Mouse (Mus musculus) liver, postnatal 0 days (tissue): ENCODE measurements at regions not wholly inside any gene's neighbourhood (a gene's known extent, or its start where the extent isn't known, plus 50 kb on each side); places are given as distances from the start of the nearest gene placed in this dataset.

Experiments used
- CTCF ChIP-seq: sonication (generic); IDR thresholded peaks from 2 replicates; pipeline ENCODE4 v1.5.1; 2016; ENCODE audit warnings: antibody characterized with exemption, low read depth
- EP300 ChIP-seq: IDR thresholded peaks from 2 replicates; pipeline ENCODE4 v1.6.1; 2016; ENCODE audit warnings: antibody characterized with exemption, low read depth, mild to moderate bottlenecking

GRCm38 (mm10) chr10:99644981-99645380 is 114.5 kb downstream of the Csl start:
- TF ChIP-seq CTCF (peak; percentile 56), EP300 (no peak)
